Mouse (Mus musculus) brain, adult 2 months (tissue): Measurements from ENCODE around the gene Ampd3.
A peak's percentile ranks its signal among the peaks of the same experiment; 100 is the strongest.

Experiments
- DNase-seq: peaks from one replicate; pipeline ENCODE4 v3.0.0; 2011; ENCODE audit warnings: low read depth, low spot score

Gene Ampd3

DNA sequence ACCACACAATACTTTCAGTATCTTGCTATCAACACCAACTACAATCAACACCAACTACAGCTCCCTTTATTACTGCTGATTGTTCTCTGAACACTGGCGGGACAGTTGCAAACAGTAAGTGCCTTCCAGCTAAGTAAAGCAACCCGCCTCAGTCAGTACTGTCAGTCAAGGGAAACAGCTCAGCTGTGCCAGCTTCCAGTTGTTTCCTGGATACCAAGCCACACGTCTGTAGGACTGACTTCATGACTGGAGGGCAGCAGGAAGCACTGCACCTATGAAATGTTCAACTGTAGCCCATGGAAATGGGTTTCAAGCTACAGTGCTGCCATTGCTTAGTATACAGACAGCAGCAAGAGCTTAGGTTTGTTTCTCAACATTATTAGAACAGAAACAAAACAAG lies 66.5 kb downstream of the Ampd3 start:
- no peak for DNase-seq

DNA sequence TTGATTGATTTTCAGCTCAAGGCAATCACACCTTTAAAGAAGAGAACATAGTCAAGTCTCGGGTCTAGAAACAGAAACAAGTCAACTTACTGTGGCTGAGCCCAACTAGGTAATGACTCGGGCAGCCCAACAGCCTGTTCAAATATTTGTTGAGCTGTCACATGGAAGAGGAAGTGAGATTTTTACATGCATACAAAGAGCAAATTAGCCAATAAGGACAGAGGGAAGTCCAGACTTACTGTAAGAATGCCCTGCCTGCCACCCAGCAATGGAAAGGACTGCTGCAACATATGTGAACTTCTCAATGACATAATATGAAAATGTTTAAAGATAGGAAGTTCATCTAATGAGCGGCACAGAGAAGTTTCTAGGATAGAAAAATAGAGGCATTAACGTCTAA lies 72.3 kb downstream of the Ampd3 start:
- no peak for DNase-seq

DNA sequence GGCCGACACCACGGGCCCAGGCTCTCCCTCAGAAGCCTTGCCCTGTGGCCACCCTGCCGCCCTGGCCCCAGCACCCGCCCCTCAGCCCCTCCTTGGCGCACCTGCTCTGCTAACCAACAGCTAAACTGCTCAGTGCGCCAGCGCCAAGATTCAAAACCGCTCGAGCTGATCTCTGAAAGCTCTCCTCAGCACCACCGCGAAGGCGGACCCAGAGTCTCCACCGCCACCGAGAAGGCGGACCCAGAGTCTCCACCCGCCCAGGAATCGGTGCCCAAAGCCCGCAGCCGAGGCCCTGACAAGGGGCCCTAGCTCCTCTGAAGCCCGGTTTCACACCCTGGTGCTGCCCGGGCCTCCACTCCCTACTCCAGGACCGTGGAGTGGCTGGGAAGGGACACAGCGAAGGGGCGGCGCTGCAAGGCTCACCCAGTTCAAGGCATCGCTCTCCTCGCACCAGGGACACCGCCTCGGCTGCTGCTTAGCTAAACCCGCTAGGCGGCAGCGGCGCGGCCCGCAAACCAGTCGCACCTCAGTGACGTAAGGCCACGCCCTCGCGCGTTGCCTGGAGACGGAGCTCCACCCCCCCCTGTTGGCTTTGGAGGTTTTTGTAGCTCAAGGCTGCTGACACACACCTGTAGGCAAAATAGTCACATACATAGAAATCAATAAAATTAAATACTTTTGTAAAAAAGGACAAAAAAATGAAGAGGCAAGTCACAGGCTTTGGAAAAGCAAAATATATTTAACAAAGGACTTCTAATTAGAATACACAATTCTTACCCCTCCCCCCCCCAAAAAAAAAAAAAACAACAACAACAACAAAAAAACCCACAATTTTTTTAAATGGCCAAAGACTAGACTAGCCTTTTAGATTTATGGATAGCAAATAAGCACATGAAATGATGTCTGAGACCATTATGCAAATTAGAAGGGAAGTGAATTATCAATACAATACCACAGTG lies 76.2 kb downstream of the Ampd3 start, which contains the start of gene Rnf141:
Gene Rnf141, minus strand, starts transcription at position 542 of the 959 bp plus-strand sequence.
- DNase-seq, result peak; percentile 98

DNA sequence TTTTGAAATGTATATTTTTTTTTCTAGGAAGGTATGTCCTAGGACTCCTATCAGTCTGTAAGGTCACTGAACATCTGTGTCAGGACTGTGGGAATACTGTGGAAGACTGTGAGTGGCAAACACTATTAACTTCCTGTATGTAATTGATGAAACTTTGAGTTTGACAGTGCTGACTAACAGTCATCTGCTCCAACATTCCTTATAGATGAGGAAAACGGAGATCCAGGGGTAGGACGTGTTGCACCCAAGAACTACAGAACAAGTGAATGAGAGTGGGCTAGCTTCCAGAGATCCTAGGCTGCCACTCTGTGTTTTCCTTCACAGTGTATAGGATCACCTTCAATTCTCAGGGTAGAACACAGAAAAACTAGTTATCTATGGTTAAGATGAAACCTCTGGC lies 79.3 kb downstream of the Ampd3 start:
- DNase-seq, result no peak

- DNase-seq, result no peak
These were observed 80.4 kb downstream of the Ampd3 start for GRCm38 (mm10) chr7:110848371-110848770.

DNA sequence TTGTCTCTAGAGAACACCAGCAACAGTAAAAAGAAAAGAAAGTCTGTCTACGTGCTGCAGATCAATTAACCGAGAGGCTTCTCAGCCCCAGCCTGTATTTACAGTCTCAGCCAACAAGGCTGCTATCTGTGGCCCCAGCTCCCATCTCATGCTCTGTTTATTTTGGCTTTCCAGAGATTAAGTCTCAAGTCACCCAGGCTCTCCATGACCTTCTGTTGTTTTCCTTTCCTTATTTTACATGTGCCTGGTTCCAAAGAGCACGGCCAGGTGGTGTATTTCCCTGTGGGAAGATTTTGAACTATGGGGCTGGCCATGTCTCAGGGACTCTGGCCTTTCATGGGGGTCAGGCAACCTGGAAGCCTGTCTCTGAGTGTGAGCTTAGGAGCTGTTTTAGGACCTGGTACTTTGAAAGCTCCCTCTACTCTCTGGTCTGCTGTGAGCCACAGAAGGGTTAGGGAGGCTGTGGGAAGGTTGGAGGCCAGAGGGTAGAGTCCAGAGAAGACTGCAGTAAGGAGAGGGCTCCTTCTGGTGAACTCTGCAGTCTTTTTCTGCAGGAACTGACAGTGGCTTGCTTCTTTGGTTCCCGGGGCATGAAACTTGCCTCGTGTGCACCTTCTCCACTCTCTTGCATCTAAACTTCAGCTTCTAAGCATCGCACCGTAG lies 83.7 kb downstream of the Ampd3 start:
- DNase-seq, result no peak

DNA sequence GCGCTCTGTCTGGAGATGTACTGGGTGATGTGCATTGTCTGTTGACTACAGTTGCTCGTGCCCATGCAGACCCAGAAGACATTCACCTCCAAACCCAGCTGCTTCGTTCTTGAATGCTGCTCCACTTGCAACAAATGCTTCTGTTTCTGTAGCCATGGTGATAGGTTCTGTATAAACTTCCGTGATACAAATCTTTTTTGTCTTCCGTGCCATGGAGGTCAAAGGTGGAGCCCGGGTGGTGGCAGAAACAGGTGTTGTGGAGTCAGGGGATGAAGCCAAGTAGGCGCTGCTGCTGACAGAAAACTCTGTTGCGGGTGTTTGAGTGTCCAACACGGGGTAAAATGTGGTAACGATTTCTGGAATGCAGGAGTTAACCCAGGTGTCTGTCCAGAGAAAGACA lies 85.6 kb downstream of the Ampd3 start:
- no peak for DNase-seq

- peak; percentile 74 for DNase-seq
These were observed 86.5 kb downstream of the Ampd3 start for GRCm38 (mm10) chr7:110854519-110854918.

DNA sequence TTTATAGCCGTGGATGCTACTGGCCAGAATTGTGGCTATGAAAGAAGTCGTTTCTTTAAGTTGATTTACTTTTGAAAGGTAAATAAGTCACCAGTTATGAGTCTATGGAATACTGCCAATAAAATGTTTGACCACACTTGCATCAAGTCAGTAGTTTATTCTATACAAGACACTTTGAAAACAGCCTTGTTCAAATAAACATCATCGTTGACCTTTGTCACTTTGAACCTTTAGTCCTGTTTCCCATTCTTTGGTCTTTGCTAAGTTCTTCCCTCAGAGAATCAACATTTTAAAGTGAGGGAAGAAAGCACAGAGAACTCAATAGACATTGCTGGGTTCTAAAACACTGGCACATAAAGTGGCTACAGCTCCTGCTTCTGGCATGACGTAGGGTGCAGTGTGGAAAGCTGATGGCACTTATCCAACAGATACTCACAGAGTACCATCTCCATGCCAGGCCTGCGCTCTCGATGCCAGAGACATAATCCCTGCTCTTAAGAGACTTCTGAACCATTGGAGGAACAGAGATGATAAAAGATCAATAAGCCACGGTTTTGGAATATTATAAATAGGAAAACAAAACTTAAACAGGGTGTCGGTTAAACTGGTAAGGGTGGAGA lies 87.0 kb downstream of the Ampd3 start:
- DNase-seq, result peak; percentile 57

- no peak for DNase-seq
These were observed 87.6 kb downstream of the Ampd3 start for GRCm38 (mm10) chr7:110855604-110856003.

GRCm38 (mm10) chr7:110860129-110860528 lies 92.1 kb downstream of the Ampd3 start:
- DNase-seq, result no peak
